In the genomic region with DNA sequence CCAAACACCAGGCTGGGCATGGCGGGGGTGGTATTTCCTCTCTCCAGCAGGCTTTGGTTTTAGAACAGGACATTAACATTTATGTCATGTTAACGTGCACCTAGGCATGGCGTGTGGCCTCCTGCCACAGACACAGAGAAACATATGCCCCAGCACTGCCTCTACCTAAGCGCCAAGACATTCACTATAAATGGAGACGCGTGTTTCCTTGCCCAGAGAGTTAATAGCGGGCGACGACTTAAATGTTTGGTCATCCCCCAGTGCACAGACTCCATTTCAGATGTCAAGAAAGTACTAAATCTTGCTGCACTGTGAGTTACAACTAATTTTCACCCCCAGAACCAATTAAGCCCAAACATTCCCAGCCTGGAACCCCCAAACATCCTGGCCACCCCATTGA, we compare ENCODE assay signal across 25 mouse cellular contexts.
"Had no signal": no experiment of that assay in that cellular context is flagged by ENCODE, and none has a peak within 500 bp of the region (broad histone marks: within the 10 kb centered on the region; RNA-seq: fewer than 3 reads in every experiment).

No protein-coding gene starts in this region.

- H3K36me3 ChIP-seq: heart, embryonic 10.5 days; heart, embryonic 12.5 days; hindbrain, embryonic 10.5 days; hindbrain, embryonic 12.5 days; intestine, embryonic 15.5 days; limb, embryonic 10.5 days; limb, embryonic 12.5 days; liver, embryonic 13.5 days; liver, embryonic 15.5 days had no signal

- ATAC-seq: hindbrain, embryonic 16.5 days; inflammation-experienced regulatory T-cells, adult 6 months; intestine, embryonic 15.5 days; intestine, postnatal 0 days had no signal

- H3K27ac ChIP-seq: gastrocnemius, adult 2 months; heart, embryonic 10.5 days; hindbrain, embryonic 10.5 days; hindbrain, embryonic 12.5 days; hindbrain, embryonic 14.5 days; intestine, embryonic 15.5 days; layer of hippocampus, adult 2 months; left cerebral cortex, adult 2 months; limb, embryonic 10.5 days; limb, embryonic 12.5 days; liver, embryonic 13.5 days; liver, embryonic 15.5 days had no signal

- H3K4me3 ChIP-seq: gastrocnemius, adult 2 months; heart, embryonic 10.5 days; heart, embryonic 12.5 days; hindbrain, embryonic 10.5 days; hindbrain, embryonic 12.5 days; intestine, embryonic 15.5 days; layer of hippocampus, adult 2 months; left cerebral cortex, adult 2 months; limb, embryonic 10.5 days; limb, embryonic 12.5 days; liver, embryonic 13.5 days; liver, embryonic 15.5 days had no signal

- H3K27me3 ChIP-seq: heart, embryonic 12.5 days; hindbrain, embryonic 12.5 days; intestine, embryonic 15.5 days; limb, embryonic 12.5 days; liver, embryonic 13.5 days; liver, embryonic 15.5 days had no signal

- H3K4me2 ChIP-seq: heart, embryonic 12.5 days; hindbrain, embryonic 12.5 days; hindbrain, embryonic 14.5 days; intestine, embryonic 15.5 days; limb, embryonic 12.5 days; liver, embryonic 11.5 days; liver, embryonic 13.5 days; liver, embryonic 15.5 days had no signal

- H3K9me3 ChIP-seq: heart, embryonic 10.5 days; heart, embryonic 12.5 days; hindbrain, embryonic 10.5 days; hindbrain, embryonic 12.5 days; intestine, embryonic 15.5 days; limb, embryonic 10.5 days; limb, embryonic 12.5 days; liver, embryonic 13.5 days; liver, embryonic 15.5 days had no signal

- DNase-seq: gastrocnemius, adult 2 months; gastrocnemius, postnatal 10 days; gastrocnemius, postnatal 25 days; heart, adult 18-20 months; heart, postnatal 10 days; heart, postnatal 4 days; kidney, adult 18-20 months; kidney, adult 9 months; liver; liver, embryonic 13.5 days had no signal

- H3K9ac ChIP-seq: heart, embryonic 12.5 days; hindbrain, embryonic 12.5 days; hindbrain, embryonic 14.5 days; intestine, embryonic 15.5 days; limb, embryonic 12.5 days; liver, embryonic 13.5 days; liver, embryonic 15.5 days had no signal

- H3K4me1 ChIP-seq: heart, embryonic 10.5 days; heart, embryonic 12.5 days; hindbrain, embryonic 10.5 days; hindbrain, embryonic 12.5 days; intestine, embryonic 15.5 days; limb, embryonic 12.5 days; liver, embryonic 13.5 days; liver, embryonic 15.5 days had no signal
